Mouse (Mus musculus): ENCODE results near the gene Cntn5. TPM values are rescaled to one million over a fixed set of nuclear protein-coding genes. Genes with fewer than 3 reads are reported as not detected.

Cntn5 gene
- polyA plus RNA-seq, 1 experiment from 2014 or later = 18.7 TPM

DNA sequence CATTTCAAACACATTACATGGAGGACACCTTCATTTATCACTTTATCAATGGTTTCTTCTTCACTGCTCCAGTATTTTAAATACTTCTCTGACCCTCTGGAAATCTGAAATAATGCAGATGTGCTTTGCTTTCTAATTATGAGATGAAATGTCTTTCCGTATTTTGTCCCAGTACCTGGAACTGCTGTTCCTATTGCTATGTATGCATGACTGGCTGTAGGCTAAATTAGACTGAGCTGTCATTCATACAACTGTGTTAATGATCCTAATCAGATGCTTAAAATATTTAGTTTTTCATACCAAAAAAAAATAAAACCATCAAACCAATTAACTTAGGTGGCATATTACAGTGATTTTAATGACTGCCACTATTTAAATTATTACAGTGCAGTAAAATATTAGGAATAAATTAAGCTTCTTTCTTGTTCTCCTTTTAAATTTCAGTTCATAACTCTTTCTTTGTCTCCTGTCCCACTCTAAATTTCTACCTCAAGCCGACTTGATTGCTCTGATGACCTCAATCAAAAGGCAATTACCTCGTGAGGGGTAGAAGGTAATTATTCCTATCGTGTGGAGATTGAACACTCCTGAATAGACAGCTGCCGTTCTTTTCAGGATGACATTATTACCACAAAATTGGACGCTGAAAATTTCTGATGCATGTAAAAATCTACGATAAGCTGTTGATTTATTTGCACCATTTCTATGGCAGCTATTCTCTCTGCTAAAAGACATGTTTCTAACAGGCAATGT lies 378.5 kb downstream of the Cntn5 start:
- Histone ChIP-seq H3K4me2 (no peak overlapping the region), H3K36me3 (replicated peaks) (no peaks in the 10 kb centered on the region), H3K4me3 (no peak overlapping the region), H3K27ac (no peak overlapping the region), H3K9me3 (no peaks in the 10 kb centered on the region), H3K9ac (no peak overlapping the region), H3K27me3 (replicated peaks) (no peaks in the 10 kb centered on the region), H3K4me1 (peaks cover 9% of the 10 kb centered on the region; the same call in 1 of the 2 replicates)
- 0 out of 2 replicates have a peak, but pooled peaks have one; percentile 49 for ATAC-seq (replicated peaks)
- 35% methylated on average over 7 of the region's 7 CpGs for WGBS

DNA sequence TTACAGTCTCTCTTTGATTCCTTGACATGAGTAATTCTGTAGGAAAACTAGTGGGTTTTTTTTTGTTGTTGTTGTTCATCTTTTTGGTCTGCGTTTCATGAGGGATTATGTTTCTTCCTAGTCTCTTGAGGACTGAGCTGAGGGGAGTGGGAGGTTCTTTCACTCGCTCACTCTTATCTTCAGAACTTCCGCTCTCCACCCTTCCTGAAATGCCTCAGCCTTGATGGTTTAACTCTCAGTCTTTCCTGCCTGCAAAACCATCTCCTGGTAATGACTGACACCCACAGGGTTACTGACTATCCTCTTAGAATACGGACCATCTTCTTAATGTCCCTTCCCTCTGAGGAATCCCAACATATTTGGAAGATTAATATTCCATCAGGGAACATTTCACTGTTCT lies 382.0 kb downstream of the Cntn5 start:
- no peak for ATAC-seq (replicated peaks)
- H3K27me3 ChIP-seq (replicated peaks) = no peaks in the 10 kb centered on the region
- H3K27ac ChIP-seq = no peak overlapping the region
- 85% methylated on average over 4 of the region's 4 CpGs for WGBS
- H3K4me2 ChIP-seq = no peak overlapping the region
- no peaks in the 10 kb centered on the region for H3K4me1 ChIP-seq
- H3K36me3 ChIP-seq (replicated peaks) = no peaks in the 10 kb centered on the region
- no peak overlapping the region for H3K9ac ChIP-seq
- no peak overlapping the region for H3K4me3 ChIP-seq
- H3K9me3 ChIP-seq = no peaks in the 10 kb centered on the region

DNA sequence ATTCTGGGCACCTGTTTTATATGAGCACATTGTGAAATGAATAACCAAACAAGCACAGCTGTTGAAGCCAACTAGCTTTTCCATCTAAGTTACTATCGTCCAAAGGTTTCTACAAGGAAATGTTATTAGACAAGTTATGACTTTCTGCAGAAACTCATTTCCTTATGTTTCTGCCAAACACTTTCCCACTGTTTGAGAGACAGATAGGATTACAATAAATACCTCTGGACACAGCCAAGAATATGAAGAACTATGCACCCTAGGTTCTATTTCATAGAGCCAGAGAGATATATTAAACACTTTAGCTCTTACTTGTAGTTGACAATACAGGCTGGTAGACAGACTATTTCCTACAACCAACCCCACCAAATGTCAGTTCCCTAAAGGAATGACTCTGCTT lies 383.5 kb downstream of the Cntn5 start:
- H3K9ac ChIP-seq = no peak overlapping the region
- no peak for ATAC-seq (replicated peaks)
- H3K27ac ChIP-seq = no peak overlapping the region
- no peaks in the 10 kb centered on the region for H3K9me3 ChIP-seq
- H3K4me2 ChIP-seq = no peak overlapping the region
- H3K4me1 ChIP-seq = no peaks in the 10 kb centered on the region
- H3K27me3 ChIP-seq (replicated peaks) = no peaks in the 10 kb centered on the region
- no peaks in the 10 kb centered on the region for H3K36me3 ChIP-seq (replicated peaks)
- H3K4me3 ChIP-seq = no peak overlapping the region
- 90% methylated on average over 1 of the region's 1 CpGs for WGBS

DNA sequence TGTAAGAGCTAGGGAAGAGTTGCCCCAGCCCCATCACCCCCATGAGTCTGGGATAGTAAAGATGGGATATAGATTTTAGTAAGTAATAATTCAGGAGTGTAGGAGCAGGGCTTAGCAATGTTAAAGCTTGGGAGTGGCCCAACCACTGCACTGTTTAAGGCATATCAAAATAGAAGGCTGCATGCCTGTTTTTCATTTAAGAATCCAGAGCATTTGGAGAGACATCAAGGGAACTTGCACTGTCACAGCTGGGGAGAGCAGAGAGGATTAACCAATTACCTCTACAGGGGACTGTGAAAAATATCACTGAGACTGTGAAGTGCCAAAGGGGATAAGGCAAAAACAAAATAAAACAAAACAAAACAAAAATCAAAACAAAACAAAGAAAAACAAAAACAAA lies 412.3 kb downstream of the Cntn5 start:
- no peak overlapping the region for H3K9ac ChIP-seq
- H3K4me3 ChIP-seq = no peak overlapping the region
- H3K27ac ChIP-seq = no peak overlapping the region
- no peak for ATAC-seq (replicated peaks)
- no peaks in the 10 kb centered on the region for H3K27me3 ChIP-seq (replicated peaks)
- H3K4me1 ChIP-seq = no peaks in the 10 kb centered on the region
- H3K9me3 ChIP-seq = no peaks in the 10 kb centered on the region
- H3K36me3 ChIP-seq (replicated peaks) = no peaks in the 10 kb centered on the region
- H3K4me2 ChIP-seq = no peak overlapping the region

DNA sequence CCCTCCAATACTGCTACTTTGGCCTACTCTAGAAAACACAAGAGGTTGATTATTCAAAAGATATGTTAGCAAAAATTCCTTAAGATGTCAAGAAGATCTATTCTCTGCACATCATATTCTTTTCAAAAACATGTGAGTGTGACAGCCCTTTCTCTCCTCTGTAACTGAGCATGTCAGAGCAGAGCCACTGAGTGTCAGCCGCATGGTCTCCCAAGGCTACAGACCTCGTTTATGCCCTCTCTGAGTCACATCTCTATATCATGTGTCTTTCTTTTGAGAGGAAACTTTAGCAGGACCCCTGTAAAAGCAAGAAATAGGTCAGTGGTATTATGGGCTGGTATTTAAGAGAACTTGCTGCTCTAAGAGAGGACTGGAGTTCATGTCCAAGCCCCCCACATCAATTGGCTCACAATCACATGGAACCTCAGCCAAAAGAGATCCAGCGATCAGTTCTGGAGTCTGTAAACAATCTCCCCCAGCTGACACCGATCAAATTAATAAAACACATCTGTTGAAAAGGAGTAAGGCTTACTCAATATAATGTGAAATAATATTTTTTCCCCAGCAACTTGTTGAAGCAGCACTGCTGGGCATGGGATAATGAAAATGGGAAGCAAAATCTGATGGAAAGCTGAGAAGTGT lies 433.0 kb downstream of the Cntn5 start:
- no peaks in the 10 kb centered on the region for H3K27me3 ChIP-seq (replicated peaks)
- 80% methylated on average over 4 of the region's 4 CpGs for WGBS
- H3K4me3 ChIP-seq = no peak overlapping the region
- no peaks in the 10 kb centered on the region for H3K4me1 ChIP-seq
- no peaks in the 10 kb centered on the region for H3K9me3 ChIP-seq
- no peak for ATAC-seq (replicated peaks)
- H3K9ac ChIP-seq = no peak overlapping the region
- H3K36me3 ChIP-seq (replicated peaks) = no peaks in the 10 kb centered on the region
- no peak overlapping the region for H3K27ac ChIP-seq
- H3K4me2 ChIP-seq = no peak overlapping the region

DNA sequence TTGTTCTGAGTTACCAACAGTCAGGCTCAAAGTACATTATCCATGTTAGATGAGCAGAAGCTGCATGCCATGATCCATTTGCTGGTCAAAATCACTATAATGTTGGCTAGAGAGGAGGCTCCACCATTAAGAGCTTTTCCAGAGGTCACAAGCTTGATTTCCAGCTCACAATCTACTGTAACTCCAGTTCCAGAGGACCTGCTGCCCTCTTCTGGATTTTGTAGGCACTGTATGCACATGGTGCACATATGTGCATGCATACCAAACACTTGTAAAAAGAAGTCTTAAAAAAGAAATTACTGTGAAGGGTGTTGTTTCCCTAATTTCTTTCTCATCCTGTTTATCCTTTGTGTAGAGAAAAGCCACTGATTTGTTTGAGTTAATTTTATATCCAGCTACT lies 439.8 kb downstream of the Cntn5 start:
- no peak overlapping the region for H3K4me2 ChIP-seq
- no peak overlapping the region for H3K27ac ChIP-seq
- no peaks in the 10 kb centered on the region for H3K27me3 ChIP-seq (replicated peaks)
- no peaks in the 10 kb centered on the region for H3K36me3 ChIP-seq (replicated peaks)
- ATAC-seq (replicated peaks) = no peak
- H3K9ac ChIP-seq = no peak overlapping the region
- no peak overlapping the region for H3K4me3 ChIP-seq
- H3K4me1 ChIP-seq = no peaks in the 10 kb centered on the region
- H3K9me3 ChIP-seq = no peaks in the 10 kb centered on the region

DNA sequence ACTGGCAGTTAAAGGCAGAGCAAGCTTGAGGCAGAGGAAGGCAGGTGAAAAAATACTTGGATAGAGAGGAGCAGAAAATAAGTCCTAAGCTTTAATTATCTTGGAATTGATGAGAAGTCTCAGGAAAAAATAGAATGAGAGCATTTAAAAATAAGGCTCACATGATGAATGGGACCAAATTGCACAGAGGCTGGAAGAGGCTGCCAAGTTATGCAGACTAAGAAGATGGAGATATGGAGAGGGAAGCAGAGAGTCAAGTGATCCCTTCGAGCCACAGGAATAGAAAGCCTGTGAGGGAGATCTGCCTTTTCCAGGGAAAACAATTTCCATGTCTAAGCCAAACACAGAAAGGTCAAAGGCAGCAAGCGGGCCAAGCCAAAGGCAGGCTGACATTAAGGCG lies 446.7 kb downstream of the Cntn5 start:
- no peak overlapping the region for H3K9ac ChIP-seq
- no peaks in the 10 kb centered on the region for H3K9me3 ChIP-seq
- 17% methylated on average over 3 of the region's 3 CpGs for WGBS
- H3K4me2 ChIP-seq = no peak overlapping the region
- no peaks in the 10 kb centered on the region for H3K36me3 ChIP-seq (replicated peaks)
- no peaks in the 10 kb centered on the region for H3K27me3 ChIP-seq (replicated peaks)
- no peak overlapping the region for H3K27ac ChIP-seq
- H3K4me1 ChIP-seq = 0 out of 2 replicates have a peak, but pooled peaks cover 3% of the 10 kb centered on the region
- 0 out of 2 replicates have a peak, but pooled peaks have one; percentile 30 for ATAC-seq (replicated peaks)
- no peak overlapping the region for H3K4me3 ChIP-seq

DNA sequence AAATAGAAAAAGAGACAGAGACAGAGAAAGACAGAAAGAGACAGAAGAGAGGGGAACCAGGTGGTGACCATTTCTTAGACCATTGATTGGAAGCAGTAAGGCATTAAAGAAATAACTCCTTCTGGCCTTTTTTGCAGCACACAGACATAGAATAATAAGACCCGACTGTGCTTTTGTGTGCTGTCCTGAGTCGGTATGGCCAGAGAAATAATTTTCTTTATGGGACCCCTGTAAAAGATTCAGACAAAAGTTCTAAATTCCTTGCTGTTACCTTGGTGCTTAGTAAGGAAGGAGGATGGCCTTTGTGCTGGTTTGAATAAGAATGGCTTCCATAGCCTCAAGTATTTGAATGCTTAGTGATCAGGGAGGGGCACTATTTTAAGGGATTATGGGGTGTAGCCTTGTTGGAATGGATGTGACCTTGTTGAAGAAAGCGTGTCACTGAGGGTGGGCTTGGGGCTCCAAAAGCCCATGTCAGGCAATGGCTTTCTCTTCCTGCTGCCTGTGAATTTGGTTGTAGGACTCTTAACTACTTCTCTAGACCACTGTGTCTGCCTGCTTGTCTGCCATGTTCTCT lies 455.5 kb downstream of the Cntn5 start:
- Histone ChIP-seq H3K27me3 (replicated peaks) (no peaks in the 10 kb centered on the region), H3K4me3 (no peak overlapping the region), H3K9ac (no peak overlapping the region), H3K27ac (no peak overlapping the region), H3K9me3 (no peaks in the 10 kb centered on the region), H3K4me2 (no peak overlapping the region), H3K4me1 (peaks cover 11% of the 10 kb centered on the region), H3K36me3 (replicated peaks) (no peaks in the 10 kb centered on the region)
- no peak for ATAC-seq (replicated peaks)
- 17% methylated on average over 3 of the region's 3 CpGs for WGBS

DNA sequence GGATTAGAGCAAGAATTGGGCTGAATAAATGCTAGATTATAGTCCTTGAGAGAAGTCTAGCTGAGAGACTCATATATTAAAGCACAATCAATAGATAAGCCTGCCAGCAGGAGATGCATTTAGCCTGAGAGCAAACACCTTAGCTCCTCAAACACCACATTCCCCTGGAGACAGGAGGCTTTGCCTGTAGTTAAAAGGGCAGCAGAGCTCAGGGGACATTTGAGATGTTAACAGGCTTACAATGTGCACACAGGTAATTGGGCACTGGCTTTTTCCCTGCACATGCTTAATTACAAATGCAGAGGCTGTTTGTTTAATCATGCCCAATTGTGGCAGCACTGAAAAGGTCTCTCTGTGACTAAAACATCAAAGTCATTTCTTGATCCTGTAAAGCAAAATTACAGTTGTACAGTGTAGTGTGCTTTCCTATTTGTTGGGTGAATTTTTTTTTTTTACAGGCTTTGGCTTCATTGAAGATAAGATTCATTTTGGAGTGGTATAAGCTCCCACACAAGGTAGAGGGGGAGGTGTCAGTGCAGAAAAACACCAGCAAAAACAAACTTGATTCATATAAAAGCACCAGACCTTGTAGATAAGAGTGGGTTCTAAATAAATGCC lies 457.2 kb downstream of the Cntn5 start:
- Histone ChIP-seq H3K9ac (no peak overlapping the region), H3K4me3 (no peak overlapping the region), H3K27me3 (replicated peaks) (no peaks in the 10 kb centered on the region), H3K27ac (peak overlapping the region; percentile 30; the same call in 1 of the 2 replicates), H3K4me1 (peaks cover 11% of the 10 kb centered on the region), H3K9me3 (no peaks in the 10 kb centered on the region), H3K36me3 (replicated peaks) (no peaks in the 10 kb centered on the region), H3K4me2 (no peak overlapping the region)
- ATAC-seq (replicated peaks) = peak; percentile 82

DNA sequence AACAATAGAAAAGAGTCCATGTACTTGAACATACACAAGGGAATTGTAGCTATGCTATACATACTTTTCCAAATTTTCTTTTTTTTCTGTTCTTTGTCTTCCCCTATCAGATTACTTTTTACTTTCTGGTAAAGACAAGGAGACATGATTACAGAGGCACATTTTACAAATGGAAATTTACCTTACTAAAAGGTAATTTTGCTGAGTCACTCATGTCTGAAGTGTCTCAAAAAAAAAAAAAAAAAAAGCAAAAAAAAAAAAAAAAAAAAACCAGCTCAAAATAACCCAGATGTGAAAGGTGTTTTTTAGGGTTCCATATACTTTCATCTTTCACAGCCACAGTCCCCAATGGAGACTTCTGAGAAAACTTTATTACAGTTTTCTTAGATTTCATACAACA lies 492.5 kb downstream of the Cntn5 start:
- Histone ChIP-seq H3K9me3 (no peaks in the 10 kb centered on the region), H3K27ac (no peak overlapping the region), H3K27me3 (replicated peaks) (no peaks in the 10 kb centered on the region), H3K36me3 (replicated peaks) (no peaks in the 10 kb centered on the region), H3K9ac (no peak overlapping the region), H3K4me1 (no peaks in the 10 kb centered on the region), H3K4me3 (no peak overlapping the region), H3K4me2 (no peak overlapping the region)
- no peak for ATAC-seq (replicated peaks)

DNA sequence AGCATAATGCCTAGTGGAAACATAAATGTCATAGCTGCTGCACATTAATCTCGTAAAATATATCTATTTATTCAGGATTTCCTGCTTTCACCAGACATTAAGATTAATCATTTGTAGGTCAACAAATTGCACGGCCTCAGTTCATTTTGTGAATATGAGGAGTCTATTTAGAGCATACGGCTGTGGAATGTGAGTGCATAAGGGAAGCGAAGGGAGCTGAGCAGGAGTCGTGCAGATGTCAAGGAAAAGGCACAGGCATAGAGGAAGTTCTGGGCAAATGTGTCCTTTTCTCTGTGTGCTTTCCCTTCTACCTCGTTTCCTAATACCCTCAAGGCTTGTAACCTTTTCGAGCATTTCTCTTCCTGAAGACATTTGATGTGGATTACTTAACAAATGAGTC lies 504.5 kb downstream of the Cntn5 start:
- H3K4me2 ChIP-seq = no peak overlapping the region
- no peak overlapping the region for H3K27ac ChIP-seq
- H3K9ac ChIP-seq = no peak overlapping the region
- WGBS = 72% methylated on average over 7 of the region's 7 CpGs
- no peaks in the 10 kb centered on the region for H3K36me3 ChIP-seq (replicated peaks)
- no peaks in the 10 kb centered on the region for H3K4me1 ChIP-seq
- no peaks in the 10 kb centered on the region for H3K27me3 ChIP-seq (replicated peaks)
- no peak for ATAC-seq (replicated peaks)
- no peaks in the 10 kb centered on the region for H3K9me3 ChIP-seq
- H3K4me3 ChIP-seq = no peak overlapping the region

DNA sequence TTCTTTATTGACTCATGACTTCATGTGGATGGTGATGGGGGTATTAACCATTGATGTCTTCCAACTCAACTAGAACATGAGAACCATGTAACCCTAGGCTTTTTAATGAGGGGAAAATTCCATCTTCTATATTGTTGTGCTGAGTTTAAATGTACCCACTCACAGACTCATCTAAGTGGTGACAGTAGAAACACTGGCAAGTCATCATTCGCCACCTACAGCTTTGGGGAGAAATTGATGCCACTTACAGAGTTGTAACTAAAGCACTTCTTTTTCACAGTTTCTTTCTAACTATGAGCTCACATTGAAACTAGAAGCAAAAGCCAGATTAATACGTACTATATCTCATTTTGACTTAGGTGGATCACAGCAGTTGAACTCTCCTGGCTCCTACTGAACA lies 514.7 kb downstream of the Cntn5 start:
- no peak for ATAC-seq (replicated peaks)
- no peaks in the 10 kb centered on the region for H3K27me3 ChIP-seq (replicated peaks)
- H3K9ac ChIP-seq = no peak overlapping the region
- no peak overlapping the region for H3K4me3 ChIP-seq
- no peaks in the 10 kb centered on the region for H3K9me3 ChIP-seq
- no peak overlapping the region for H3K4me2 ChIP-seq
- H3K4me1 ChIP-seq = no peaks in the 10 kb centered on the region
- 89% methylated on average over 2 of the region's 2 CpGs for WGBS
- H3K36me3 ChIP-seq (replicated peaks) = no peaks in the 10 kb centered on the region
- no peak overlapping the region for H3K27ac ChIP-seq

All from midbrain, embryonic 15.5 days (tissue).